Mouse (Mus musculus) hindbrain, embryonic 10.5 days (tissue): ENCODE data around the gene Lrrc38. TPM values are rescaled to one million over a fixed set of nuclear protein-coding genes. Genes with fewer than 3 reads are reported as not detected.

Experiments
- DNase-seq: peaks from one replicate; pipeline ENCODE4 v3.0.0-alpha.2; 2017; ENCODE audit warnings: low spot score
- H3K27ac ChIP-seq: fragments of 300-500 bp; sonication (generic); 2 replicates; pipeline ENCODE4 v1.5.1; 2016; ENCODE audit warnings: mild to moderate bottlenecking, moderate library complexity
- H3K27me3 ChIP-seq: fragments of 300-500 bp; sonication (generic); 2 replicates; pipeline ENCODE4 v1.6.1; 2016; ENCODE audit warnings: mild to moderate bottlenecking; ENCODE audit not compliant: poor library complexity, insufficient read depth, severe bottlenecking
- H3K36me3 ChIP-seq: fragments of 300-500 bp; sonication (generic); 2 replicates; pipeline ENCODE4 v1.6.1; 2016; ENCODE audit warnings: mild to moderate bottlenecking, moderate library complexity
- H3K4me1 ChIP-seq: fragments of 300-500 bp; sonication (generic); replicated peaks from 2 replicates; pipeline ENCODE4 v1.6.1; 2016; ENCODE audit warnings: mild to moderate bottlenecking
- H3K4me3 ChIP-seq: fragments of 300-500 bp; sonication (generic); 2 replicates; pipeline ENCODE4 v1.5.1; 2016; ENCODE audit warnings: mild to moderate bottlenecking, moderate library complexity
- H3K9me3 ChIP-seq: fragments of 300-500 bp; sonication (generic); 2 replicates; pipeline ENCODE4 v1.6.1; 2016; ENCODE audit warnings: mild to moderate bottlenecking, moderate library complexity
- WGBS: fragments of 180-500 bp; shearing (Covaris S2); methylation state at CpG from one replicate; pipeline ENCODE4 v1.1.7; 2016; 5-methylcytosine and 5-hydroxymethylcytosine counted together
- polyA plus RNA-seq: library from polyadenylated mRNA; unstranded; fragments of >200 nt; fragmentation: Nextera tagmentation; extraction: Ambion mirVana; gene quantifications from 2 replicates; pipeline ENCODE4 v1.2.1, GENCODE M21; 2016

The Lrrc38 gene
- polyA plus RNA-seq, 1 experiment from 2014 or later, result 0.18 TPM

GRCm38 (mm10) chr4:143414121-143414520 lies 64.6 kb downstream of the Lrrc38 start:
- peaks cover 6% of the 10 kb centered on the region for H3K9me3 ChIP-seq
- H3K4me3 ChIP-seq, result no peak overlapping the region
- WGBS, result 94% methylated on average over 3 of the region's 3 CpGs
- H3K27ac ChIP-seq, result no peak overlapping the region
- H3K4me1 ChIP-seq, result peaks cover 6% of the 10 kb centered on the region
- H3K27me3 ChIP-seq, result no peaks in the 10 kb centered on the region
- peaks cover 52% of the 10 kb centered on the region for H3K36me3 ChIP-seq
- no peak for DNase-seq

Other genes starting within 250 kb of the Lrrc38 start
- gene Prdm2, start 136.8 kb upstream of the Lrrc38 start, polyA plus RNA-seq, result 14.4 and 15.9 TPM in 2 replicates
- gene Pdpn, start 50.2 kb upstream of the Lrrc38 start, polyA plus RNA-seq, result 85.2 and 113 TPM in 2 replicates
- not detected in 2 replicates for gene Pramel1, start 44.7 kb downstream of the Lrrc38 start, polyA plus RNA-seq
- gene Pramef8, start 62.7 kb downstream of the Lrrc38 start, polyA plus RNA-seq, result 18.2 and 21.9 TPM in 2 replicates
- not detected in 2 replicates for gene Oog4, start 100.6 kb downstream of the Lrrc38 start, polyA plus RNA-seq
- gene Gm13043, start 161.6 kb downstream of the Lrrc38 start, polyA plus RNA-seq, result not detected in 2 replicates
- not detected in 2 replicates for gene Gm13040, start 186.2 kb downstream of the Lrrc38 start, polyA plus RNA-seq
- not detected in 2 replicates for gene BC080695, start 201.9 kb downstream of the Lrrc38 start, polyA plus RNA-seq
- gene Gm13057, start 202.0 kb downstream of the Lrrc38 start, polyA plus RNA-seq, result not detected in 2 replicates